Mouse (Mus musculus) cerebellum, adult 9-11 months (tissue): ENCODE results near the gene Lepr.

ENCODE experiments used
- DNase-seq: peaks from one replicate; pipeline ENCODE4 v3.0.0; 2022

The Lepr gene

GRCm38 (mm10) chr4:101717367-101718121 is at the start of gene Lepr:
Lepr (plus strand) TSS chr4:101717404.
- DNase-seq, result no peak

DNA sequence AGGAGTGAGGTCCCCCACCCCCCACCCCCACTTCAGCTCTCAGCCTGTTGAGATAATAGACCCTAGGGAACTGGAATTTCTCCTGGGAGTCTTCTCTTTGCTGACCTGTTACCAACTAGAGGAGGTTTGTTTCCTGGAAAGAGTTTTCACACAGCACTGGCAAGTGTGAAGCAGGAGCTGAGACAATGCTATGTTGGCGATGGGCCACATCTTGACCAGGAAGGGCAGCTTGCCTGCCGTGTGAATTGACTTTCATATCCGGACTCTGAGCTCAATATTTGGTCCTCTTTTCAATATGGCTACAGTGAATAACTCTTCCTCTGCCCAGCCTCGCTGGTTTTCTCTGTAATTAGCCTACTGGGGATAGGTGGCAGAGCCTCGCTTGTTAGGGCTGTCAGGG is 48.0 kb upstream of the Lepr start:
- no peak for DNase-seq

- DNase-seq, result no peak
These were observed 47.4 kb upstream of the Lepr start for GRCm38 (mm10) chr4:101669811-101670210.

DNA sequence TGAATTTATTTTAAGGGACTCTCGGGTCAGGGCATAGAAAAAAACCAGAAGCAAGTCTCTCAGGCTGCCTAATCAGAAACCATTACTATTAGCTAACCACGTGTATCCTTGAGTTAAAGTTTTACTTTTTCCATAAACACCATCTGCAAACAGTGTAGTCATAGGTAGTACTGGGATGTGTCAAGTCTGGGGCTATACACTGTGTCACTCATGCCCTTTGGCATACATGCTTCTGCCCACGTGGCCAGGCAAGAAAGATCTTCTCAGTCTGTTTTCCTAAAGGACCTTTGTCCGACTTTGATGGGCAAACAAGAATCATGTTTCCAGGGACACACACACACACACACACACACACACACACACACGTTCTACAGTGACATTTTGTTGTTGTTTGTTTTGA is 42.4 kb upstream of the Lepr start:
- DNase-seq, result no peak

- DNase-seq, result no peak
These were observed 41.5 kb upstream of the Lepr start for GRCm38 (mm10) chr4:101675726-101676125.

DNA sequence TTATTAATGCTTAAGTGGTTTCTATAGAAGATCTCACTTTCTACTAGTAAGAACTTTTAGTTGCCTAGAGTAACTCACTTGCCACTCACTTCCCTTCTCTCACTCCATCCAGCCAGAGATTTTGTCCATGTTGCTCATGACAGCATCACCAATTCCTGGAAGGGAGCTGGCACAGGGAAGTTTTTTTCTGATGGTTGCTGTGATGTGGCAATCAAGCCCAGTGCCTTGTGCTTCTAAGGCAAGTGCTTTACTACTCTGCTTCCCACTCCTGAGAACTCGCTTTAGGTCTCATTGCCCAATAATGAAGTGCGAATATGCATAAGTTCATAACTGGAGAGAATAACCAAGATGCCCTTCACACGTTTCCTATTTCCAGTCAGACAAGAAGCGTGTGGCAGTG is 34.6 kb upstream of the Lepr start:
- DNase-seq, result no peak

GRCm38 (mm10) chr4:101683086-101683485 is 34.1 kb upstream of the Lepr start:
- DNase-seq, result no peak

DNA sequence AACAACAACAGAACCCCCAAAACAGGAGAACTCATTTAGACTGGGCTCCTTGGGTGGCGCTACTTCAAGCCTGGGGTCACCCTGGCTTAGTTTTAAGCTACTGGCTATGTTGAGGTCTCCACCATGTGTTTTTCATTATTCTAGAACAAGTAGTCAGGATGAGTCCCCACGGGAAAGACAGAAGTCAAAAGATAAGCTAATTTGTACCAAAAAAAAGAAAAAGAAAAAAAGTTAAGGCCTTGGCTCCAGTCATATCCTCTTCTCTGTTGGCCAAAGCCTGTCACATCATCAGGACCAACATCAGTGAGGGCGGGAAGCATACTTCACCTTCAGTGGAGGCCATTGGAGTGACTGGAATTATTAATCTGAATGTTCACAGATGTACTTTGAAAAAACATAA is 32.4 kb upstream of the Lepr start:
- DNase-seq, result no peak

DNA sequence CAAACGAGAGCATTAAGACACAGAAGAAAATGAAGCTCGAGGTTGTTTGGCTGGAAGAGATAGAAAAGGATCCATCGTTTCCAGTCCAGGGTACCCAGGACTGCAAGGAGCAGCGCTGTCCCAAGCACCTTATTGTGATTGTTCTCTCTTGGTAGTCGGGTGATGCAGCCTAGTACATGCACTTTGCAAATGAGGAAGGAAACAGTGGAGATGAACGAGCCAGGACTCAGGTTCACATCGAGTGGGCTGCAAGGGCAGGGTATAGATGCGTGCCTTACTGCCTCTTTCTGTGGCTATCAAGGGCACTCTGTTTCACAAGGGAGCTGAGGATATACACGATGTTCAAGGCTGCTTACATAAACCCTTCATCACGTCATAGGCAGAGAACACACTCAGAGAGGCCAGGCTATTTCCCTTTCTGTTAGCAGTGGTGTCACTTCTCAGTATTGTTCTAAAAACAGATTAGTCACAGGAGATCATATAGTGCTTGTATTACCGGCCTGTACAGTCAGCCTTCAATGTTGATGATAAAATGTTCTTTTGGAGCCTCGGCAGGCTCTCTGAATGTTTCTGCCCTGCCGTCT is 30.9 kb upstream of the Lepr start:
- no peak for DNase-seq

DNA sequence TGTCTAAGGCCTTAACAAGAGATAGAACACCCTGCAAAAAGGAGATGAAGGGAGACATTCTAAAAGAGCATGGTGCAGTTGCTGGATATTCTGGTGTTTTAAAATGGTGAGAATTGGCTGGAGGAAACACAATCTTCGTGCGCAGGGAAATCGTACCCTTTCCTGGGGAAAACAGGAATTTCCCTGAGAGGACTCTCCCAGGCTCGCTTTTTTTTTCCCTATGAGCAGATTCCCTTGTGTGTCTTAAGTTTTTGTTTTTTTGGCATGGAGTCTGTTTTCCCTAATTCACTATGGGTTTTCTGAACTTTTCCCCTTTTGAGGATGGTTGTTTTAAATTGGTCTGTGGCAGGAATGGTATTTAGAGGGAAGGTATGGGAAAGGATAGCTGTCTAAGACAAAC is 28.0 kb upstream of the Lepr start:
- DNase-seq, result no peak

DNA sequence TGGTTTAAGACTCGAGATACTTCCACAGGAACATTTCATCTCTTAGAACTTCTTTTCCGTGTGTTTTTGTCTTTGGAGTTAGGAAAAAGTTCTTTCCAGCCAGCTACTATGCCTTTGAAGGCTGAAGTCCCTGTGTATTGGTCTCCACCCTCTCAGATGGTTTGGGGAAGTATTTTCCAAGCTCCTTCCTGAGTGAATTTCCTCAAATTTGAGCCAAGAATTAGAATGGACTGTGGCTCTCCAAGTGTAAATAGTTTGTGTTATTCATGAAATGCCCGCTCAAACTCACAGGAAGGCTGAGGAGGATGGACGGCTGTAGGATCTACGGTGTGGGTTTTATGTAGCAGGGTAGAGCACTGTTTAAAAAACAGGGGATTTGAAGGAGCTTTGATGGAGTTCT is 27.6 kb upstream of the Lepr start:
- DNase-seq, result no peak

DNA sequence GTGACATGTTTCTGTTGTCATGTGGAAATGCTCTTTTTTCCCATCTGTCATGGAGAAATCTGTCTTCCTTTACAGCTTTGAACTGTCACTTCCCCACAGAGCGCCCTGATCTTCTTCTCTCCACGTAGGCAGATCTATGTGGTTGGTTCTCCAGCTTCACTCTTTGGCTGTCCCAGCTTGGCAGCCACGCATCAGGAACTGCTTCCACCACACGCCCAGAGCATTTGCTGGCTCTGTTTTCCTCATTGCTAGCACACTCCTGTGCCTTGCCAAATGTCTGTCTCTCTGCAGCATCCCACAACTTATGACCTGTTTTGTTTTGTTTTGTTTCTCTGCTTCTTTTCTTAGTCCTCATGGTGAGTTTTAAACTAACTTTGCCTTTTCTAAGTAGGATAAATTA is 24.3 kb upstream of the Lepr start:
- DNase-seq, result no peak

- no peak for DNase-seq
These were observed 22.7 kb upstream of the Lepr start for GRCm38 (mm10) chr4:101694529-101694928.

DNA sequence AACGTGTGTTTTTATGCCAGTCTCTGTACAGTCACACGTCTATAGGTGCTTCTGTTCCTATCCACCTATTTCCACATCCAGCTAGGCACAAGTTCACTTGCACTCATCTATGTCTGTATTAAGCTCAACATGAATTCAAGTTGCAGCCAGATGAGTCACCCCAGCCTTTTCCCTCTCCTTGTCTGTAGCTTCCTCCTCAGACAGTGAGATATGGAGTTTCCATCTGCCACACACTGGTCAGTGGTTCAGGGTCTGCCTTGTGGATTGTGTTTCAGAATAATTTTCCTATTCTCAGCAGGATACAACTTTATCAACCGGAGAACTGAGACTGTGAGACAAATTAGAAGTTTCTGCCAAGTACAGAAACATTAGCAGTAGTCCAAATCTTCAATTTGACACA is 20.0 kb upstream of the Lepr start:
- no peak for DNase-seq

GRCm38 (mm10) chr4:101699423-101699822 is 17.8 kb upstream of the Lepr start:
- no peak for DNase-seq

GRCm38 (mm10) chr4:101700892-101701640 is 16.1 kb upstream of the Lepr start:
- no peak for DNase-seq

GRCm38 (mm10) chr4:101705325-101705724 is 11.9 kb upstream of the Lepr start:
- DNase-seq, result no peak

- DNase-seq, result no peak
These were observed 10.0 kb upstream of the Lepr start for GRCm38 (mm10) chr4:101707234-101707633.

- no peak for DNase-seq
These were observed 9.3 kb upstream of the Lepr start for GRCm38 (mm10) chr4:101707953-101708352.

GRCm38 (mm10) chr4:101710361-101710760 is 6.8 kb upstream of the Lepr start:
- DNase-seq, result no peak

DNA sequence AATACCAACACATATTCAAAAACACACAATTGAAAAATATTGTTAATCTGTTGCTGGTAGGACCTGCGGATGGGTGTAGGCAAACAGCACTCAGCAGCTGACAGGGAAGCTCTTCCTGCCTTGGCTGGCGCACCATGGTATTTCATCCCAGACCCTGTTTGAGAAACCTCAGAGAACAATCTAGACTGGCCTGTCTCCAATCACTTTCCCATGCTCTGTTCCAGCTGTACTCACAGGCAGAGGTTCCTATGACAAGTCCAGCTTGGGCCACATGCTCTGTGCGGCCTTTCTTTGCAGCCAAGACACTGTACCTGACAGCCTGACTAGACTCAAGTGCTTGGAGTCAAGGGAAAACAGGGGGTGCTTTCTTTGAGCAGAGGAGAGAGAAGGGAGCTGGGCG is 6.1 kb upstream of the Lepr start:
- no peak for DNase-seq

GRCm38 (mm10) chr4:101712563-101712962 is 4.6 kb upstream of the Lepr start:
- DNase-seq, result no peak

- no peak for DNase-seq
These were observed 1.9 kb upstream of the Lepr start for GRCm38 (mm10) chr4:101715302-101715701.

DNA sequence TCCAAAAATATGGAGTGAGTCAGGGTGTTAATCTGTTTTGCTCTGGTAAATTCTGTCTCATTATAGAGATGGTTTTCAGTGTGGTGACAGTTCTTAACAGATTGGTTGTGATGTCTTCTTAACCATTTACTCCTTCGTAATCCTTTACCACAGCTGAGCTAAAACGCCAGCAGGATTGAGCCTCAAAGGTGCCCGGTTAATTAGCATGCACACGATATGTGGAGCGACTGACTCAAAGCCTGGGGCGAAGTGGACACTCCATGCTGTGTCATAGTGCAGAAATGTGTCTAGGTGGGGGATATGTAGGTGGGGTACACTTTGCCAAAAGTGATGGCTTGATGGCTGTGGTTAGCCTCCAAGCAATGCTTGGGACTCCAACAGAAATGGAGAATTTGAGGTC is 1.4 kb upstream of the Lepr start:
- no peak for DNase-seq
